Mouse (Mus musculus): Measurements from ENCODE around the gene Fgfrl1.
"Not testable (repeated sequence)": the region's sequence is repeated elsewhere in the genome, so short reads cannot be mapped to it uniquely, and the experiment has no call there.

Gene Fgfrl1

DNA sequence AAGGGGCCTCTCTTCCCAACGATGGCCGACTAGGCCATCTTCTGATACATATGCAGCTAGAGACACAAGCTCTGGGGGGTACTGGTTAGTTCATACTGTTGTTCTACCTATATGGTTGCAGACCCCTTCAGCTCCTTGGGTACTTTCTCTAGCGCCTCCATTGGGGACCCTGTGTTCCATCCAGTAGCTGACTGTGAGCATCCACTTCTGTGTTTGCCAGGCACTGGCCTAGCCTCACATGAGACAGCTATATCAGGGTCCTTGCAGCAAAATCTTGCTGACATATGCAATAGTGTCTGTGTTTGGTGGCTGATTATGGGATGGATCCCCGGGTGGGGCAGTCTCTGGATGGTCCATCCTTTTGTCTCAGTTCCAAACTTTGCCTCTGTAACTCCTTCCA, 59.1 kb downstream of the Fgfrl1 start:
- not testable (repeated sequence) for DNase-seq (ENCODE audit: low spot score)
